Mouse (Mus musculus) testis, postnatal 14 days (tissue): ENCODE results near the gene Ncoa1.

ENCODE experiments used
- DNase-seq: peaks from one replicate; pipeline ENCODE4 v3.0.0; 2021; ENCODE audit warnings: low spot score

Gene Ncoa1

DNA sequence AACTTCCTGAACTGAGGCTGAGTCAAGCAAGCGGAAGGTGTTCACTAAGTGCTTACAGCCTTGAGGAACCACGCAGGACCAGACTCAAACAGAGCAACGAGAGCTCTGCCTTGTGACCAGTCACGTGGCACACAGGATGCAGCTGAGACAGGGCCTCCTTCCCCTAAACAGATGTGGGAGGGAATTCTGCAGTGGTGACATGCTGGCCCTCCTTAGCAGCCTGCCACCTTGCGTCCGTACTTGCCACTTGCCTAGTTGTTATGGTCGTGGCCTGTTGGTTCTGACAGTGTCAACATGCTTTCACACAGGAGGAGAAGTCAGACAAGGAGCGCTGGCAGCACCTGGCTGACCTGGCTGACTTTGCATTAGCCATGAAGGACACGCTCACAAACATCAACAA is 265.8 kb downstream of the Ncoa1 start:
- DNase-seq, result no peak

DNA sequence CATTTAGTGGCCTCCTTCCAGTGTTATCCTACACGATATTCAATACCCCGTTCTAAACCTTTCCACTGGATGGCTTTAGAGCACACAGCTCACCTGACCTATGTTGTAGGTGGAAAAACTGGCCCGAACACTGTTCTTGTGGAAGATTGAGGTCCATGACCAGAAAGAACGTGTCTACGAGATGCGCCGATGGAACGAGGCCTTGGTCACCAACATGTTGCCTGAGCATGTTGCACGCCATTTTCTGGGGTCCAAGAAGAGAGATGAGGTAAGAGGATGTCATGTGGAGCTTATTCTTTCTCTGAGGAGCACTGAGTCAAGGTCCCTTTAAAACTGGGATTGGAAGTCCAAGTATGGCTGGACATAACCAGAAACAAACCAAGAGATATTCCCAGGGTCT is 267.8 kb downstream of the Ncoa1 start:
- DNase-seq, result no peak

DNA sequence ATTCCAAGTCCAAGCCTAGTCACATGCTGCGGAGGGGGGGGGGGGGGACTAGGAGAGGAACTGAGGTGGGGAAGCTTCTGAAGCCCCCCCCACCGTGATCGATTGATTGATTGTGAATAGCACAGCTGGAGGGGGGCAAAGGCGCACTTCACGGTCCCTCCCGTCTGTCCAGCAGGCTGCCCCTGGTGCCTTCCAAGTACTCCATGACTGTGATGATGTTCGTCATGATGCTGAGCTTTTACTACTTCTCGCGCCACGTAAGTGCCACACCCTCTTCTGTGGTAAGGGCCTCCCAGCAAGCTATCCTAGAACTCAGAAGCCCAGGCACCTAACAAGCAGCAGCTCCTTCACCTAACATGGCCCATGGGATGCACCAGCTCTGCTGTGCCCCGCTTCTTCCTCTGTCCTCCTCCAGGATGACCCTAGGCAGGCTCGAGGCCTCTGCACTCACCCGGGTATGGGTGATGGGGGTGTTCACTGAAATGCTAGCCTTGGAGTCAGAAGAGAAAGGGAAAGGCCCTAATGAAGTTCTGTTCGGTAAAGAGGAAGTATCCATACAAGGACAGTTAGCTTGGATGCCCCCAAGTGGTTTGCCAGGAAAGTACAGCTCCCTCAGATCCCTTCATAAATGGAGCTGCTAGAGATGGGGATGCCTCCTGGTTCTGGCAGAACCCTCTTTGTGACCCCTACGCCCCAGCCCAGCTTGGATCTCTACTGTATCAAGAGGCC is 268.4 kb downstream of the Ncoa1 start:
- no peak for DNase-seq

DNA sequence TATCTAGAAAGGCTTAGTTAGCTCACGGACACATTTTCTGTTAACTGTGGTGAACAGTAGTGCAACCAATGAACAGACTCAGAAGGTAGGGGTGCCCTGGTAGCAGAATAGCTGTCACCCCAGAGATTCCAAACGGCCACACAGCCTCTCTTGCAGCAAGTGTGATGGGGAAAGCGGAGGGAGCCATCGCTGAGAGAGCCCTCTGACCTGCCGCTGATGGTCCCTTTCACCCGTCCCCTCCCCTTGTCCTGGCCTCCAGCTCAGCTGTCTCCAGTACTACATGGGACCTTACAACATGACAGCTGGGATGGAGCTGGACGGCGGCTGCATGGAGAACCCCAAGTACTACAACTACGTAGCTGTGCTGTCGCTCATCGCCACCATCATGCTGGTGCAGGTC is 270.9 kb downstream of the Ncoa1 start:
- DNase-seq, result no peak

DNA sequence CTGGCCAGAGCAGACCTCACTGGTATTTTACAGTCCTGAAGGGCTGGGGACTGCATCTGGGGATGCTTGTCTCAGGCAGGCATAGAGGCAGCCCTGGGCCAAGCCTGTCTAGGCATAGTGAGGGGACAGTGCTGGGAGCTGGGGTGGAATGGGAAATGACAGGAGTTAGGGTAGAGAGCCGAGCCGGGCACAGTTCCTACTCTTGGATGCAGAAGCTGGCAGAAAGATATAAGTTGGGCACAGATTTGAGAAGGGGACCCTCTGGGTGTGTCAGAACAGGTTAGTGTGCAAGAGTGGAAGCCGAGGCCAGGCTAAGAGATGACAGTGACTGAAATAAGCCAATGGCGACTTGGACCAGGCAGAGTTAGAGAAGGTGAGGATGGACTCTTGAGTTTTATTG is 274.8 kb downstream of the Ncoa1 start:
- DNase-seq, result no peak

DNA sequence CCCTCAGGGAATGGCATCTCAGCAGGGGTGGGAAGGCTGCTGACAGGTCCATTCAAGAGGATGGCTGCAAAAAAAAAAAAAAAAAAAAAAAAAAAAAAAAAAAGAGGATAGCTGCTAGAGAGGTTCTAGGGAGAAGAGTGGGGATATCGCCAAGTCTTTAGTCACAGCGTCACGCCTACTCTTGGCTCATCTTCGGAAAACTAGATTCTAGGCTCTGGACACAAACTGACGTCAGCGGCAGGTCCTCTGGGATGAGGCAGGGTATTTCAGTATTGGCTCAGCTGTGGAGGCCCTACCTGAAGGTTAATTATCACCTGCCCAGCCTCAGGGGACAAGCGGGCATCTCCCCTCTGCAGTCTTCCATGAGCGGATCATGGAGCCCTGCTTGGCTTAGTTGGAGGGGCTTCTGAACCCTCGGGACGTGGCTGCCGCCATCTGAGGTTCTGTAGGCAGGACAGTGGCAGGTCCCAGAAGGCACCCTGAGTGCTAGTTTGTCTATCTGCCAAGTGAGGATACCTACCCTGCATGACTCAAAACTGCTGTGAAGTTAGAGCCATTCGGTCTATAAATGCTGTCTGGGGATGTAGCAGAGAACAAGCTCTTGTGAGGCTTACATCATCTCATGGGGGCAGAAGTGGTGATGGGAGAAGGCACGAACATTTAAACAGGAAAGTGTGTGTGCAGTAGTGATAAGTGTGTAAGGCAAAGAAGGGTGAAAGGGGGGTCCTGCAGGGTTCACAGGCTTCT is 275.4 kb downstream of the Ncoa1 start:
- DNase-seq, result no peak

DNA sequence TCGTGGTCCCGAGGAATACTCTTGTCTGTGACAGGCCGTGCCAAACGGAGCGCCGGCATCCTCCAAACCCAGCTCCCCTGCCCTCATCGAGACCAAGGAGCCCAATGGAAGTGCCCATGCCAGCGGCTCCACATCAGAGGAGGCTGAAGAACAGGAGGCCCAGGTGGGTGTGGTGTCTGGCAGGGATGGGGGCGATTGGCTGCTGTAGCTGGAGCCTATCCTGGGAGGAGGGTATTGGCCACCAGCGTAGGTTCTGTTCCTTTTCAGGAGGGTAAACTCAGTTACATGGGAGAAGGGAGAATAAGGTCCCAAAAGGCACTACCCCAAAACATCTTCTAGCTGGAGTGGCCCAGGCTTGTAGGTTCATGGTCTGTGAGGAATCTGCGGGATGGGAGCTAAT is 277.7 kb downstream of the Ncoa1 start:
- no peak for DNase-seq

DNA sequence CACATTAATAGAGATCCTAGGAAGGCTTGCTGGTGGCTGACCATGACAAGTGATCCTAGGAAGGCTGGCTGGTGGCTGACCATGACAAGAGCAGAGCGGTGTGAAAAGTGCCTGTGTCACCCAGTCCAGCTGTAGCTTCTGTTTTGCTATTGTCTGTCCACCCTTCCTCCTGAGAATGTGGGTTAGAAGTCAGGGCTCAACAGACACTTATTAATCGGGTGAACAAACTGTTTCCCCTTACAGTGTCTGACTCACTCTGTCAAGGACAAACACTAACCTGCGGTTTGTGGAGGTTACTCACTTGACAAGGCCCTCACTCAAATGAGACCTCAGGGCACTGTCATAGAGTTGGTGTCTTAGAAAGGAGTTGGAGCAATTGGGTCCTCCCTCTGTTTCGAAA is 278.3 kb downstream of the Ncoa1 start:
- no peak for DNase-seq
